ENCODE assay signal across 8 mouse cellular contexts in the genomic region with DNA sequence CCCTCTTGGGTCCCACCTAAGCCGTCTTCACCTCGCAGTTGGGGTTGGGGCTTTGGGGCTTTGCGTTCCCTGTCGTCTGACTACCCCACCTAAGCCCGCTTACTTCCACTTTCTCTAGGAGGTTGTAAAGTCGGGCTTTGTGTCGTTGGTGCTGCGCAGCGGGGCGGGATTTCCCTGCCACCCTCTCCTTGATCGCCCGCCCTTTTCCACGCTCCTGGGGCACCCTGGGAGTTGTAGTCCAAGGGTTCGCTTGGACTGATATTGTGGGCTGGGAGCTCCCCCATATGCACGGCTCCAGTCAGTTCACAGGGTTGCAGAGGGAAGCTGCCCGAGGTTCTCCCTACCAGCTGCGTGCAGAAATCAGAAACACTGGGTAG.
A peak's percentile ranks its signal among the peaks of the same experiment; 100 is the strongest.
DNase-seq lines count a peak whose midpoint lies in the region; ATAC-seq and TF ChIP-seq lines count a peak whose summit lies in the region.

No protein-coding gene starts in this region.

- peak; percentile 96 for ATAC-seq in embryonic facial prominence, embryonic 12.5 days (ENCODE audit: insufficient number of reproducible peaks, insufficient read depth, low FRiP score, low TSS enrichment)
- ATAC-seq in granulocyte monocyte progenitor cell, adult 5-6 weeks (replicated peaks; ENCODE audit: poor library complexity, severe bottlenecking) = peak; percentile 93
- ATAC-seq in intestine, postnatal 0 days = peak; percentile 91
- peak; percentile 94 for ATAC-seq in midbrain, embryonic 11.5 days (ENCODE audit: low FRiP score)

- DNase-seq in A20 (ENCODE audit: low read depth, low spot score) = peak; percentile 88
- peak; percentile 88 to 91 for DNase-seq in adrenal gland, postnatal 36 days
- DNase-seq in left cerebral cortex, postnatal 36 days (ENCODE audit: low spot score in 2 of 2) = peak; percentile 84
- no peak for DNase-seq in midbrain, embryonic 11.5 days (ENCODE audit: low spot score, missing footprints)
- peak; percentile 75 to 80 for DNase-seq in spleen, adult 18-20 months

- peak; percentile 75 for TF ChIP-seq CTCF in intestine, postnatal 0 days (IDR thresholded peaks at IDR 0.05; ENCODE audit: low read depth)

- intact Hi-C loops in left cerebral cortex, postnatal 36 days (cut with DNase I) = loop anchor here (10.0 kb wide), 2 partner anchors 170 to 390 kb away; no protein-coding TSS in a partner anchor

- H3K27me3 ChIP-seq in embryonic facial prominence, embryonic 12.5 days = no peaks in the 10 kb centered on the region
- H3K27me3 ChIP-seq in intestine, postnatal 0 days (replicated peaks; ENCODE audit: control insufficient read depth, insufficient read depth, low read length) = no peaks in the 10 kb centered on the region
- no peaks in the 10 kb centered on the region for H3K27me3 ChIP-seq in midbrain, embryonic 11.5 days (ENCODE audit: control insufficient read depth, insufficient read depth, low read length)

- H3K27ac ChIP-seq in embryonic facial prominence, embryonic 12.5 days = peak overlapping the region; percentile 91
- H3K27ac ChIP-seq in intestine, postnatal 0 days (ENCODE audit: low read depth, low read length) = peak overlapping the region; percentile 96
- peak overlapping the region; percentile 92 for H3K27ac ChIP-seq in midbrain, embryonic 11.5 days (ENCODE audit: low read depth, low read length)

- H3K4me3 ChIP-seq in embryonic facial prominence, embryonic 12.5 days = peak overlapping the region; percentile 60
- peak overlapping the region; percentile 58 for H3K4me3 ChIP-seq in intestine, postnatal 0 days (ENCODE audit: low read depth, low read length)
- H3K4me3 ChIP-seq in midbrain, embryonic 11.5 days (ENCODE audit: low read depth, low read length) = peak overlapping the region; percentile 65

- no peaks in the 10 kb centered on the region for H3K4me1 ChIP-seq in embryonic facial prominence, embryonic 12.5 days
- no peaks in the 10 kb centered on the region for H3K4me1 ChIP-seq in intestine, postnatal 0 days (replicated peaks; ENCODE audit: control insufficient read depth, insufficient read depth, low read length)
- 0 out of 2 replicates have a peak, but pooled peaks cover 5% of the 10 kb centered on the region for H3K4me1 ChIP-seq in midbrain, embryonic 11.5 days (ENCODE audit: control insufficient read depth, insufficient read depth, low read length)

- no peaks in the 10 kb centered on the region for H3K9me3 ChIP-seq in embryonic facial prominence, embryonic 12.5 days
- no peaks in the 10 kb centered on the region for H3K9me3 ChIP-seq in intestine, postnatal 0 days (ENCODE audit: control insufficient read depth)
- H3K9me3 ChIP-seq in midbrain, embryonic 11.5 days (ENCODE audit: control insufficient read depth, low read length) = no peaks in the 10 kb centered on the region

- H3K4me2 ChIP-seq in embryonic facial prominence, embryonic 12.5 days (replicated peaks) = peak overlapping the region; percentile 32
- peak overlapping the region; percentile 78 for H3K4me2 ChIP-seq in intestine, postnatal 0 days (replicated peaks; ENCODE audit: low read depth)
- H3K4me2 ChIP-seq in midbrain, embryonic 11.5 days = peak overlapping the region; percentile 56

- 15% methylated on average over 17 of the region's 17 CpGs for WGBS in embryonic facial prominence, embryonic 12.5 days
- 12% methylated on average over 17 of the region's 17 CpGs for WGBS in intestine, postnatal 0 days
- 13% methylated on average over 16 of the region's 17 CpGs for WGBS in midbrain, embryonic 11.5 days

- H3K36me3 ChIP-seq in embryonic facial prominence, embryonic 12.5 days = no peaks in the 10 kb centered on the region
- no peaks in the 10 kb centered on the region for H3K36me3 ChIP-seq in intestine, postnatal 0 days (ENCODE audit: control insufficient read depth, insufficient read depth)
- no peaks in the 10 kb centered on the region for H3K36me3 ChIP-seq in midbrain, embryonic 11.5 days (ENCODE audit: control insufficient read depth, insufficient read depth, low read length)

- peak overlapping the region; percentile 81 for H3K9ac ChIP-seq in embryonic facial prominence, embryonic 12.5 days
- H3K9ac ChIP-seq in intestine, postnatal 0 days (ENCODE audit: low read depth, low read length) = peak overlapping the region; percentile 83
- H3K9ac ChIP-seq in midbrain, embryonic 11.5 days (ENCODE audit: low read length) = peak overlapping the region; percentile 91
